Mouse (Mus musculus): ENCODE measurements around the gene Zfp286. TPM values are rescaled to one million over a fixed set of nuclear protein-coding genes. Genes with fewer than 3 reads are reported as not detected.

Gene Zfp286
- polyA plus RNA-seq (2014; fragmentation: Illumina TruSeq; extraction: RNeasy Lipid Tissue Mini Kit (QIAGEN cat#74804); ENCODE audit: insufficient read depth, low read depth, low replicate concordance) = 1.1 TPM

GRCm38 (mm10) chr11:62788935-62789616 is at the start of gene Zfp286:
Gene Zfp286 (minus strand): TSS chr11:62789462.

GRCm38 (mm10) chr11:62820059-62820541 is 30.8 kb upstream of the Zfp286 start, which contains the start of gene Trim16:
Gene Trim16 (plus strand): TSS chr11:62820231.

GRCm38 (mm10) chr11:62752780-62753179 is 36.5 kb downstream of the Zfp286 start, which contains the start of gene Gm10428:
Gene Gm10428 (plus strand): TSS chr11:62753100.

GRCm38 (mm10) chr11:62731311-62732021 is 57.8 kb downstream of the Zfp286 start, which contains the start of gene Zfp287:
Gene Zfp287 (minus strand): TSS chr11:62731905.

Other genes starting within 250 kb of the Zfp286 start
- gene Ubb, start 238.3 kb downstream of the Zfp286 start, polyA plus RNA-seq (2014; fragmentation: Illumina TruSeq; extraction: RNeasy Lipid Tissue Mini Kit (QIAGEN cat#74804); ENCODE audit: insufficient read depth, low read depth, low replicate concordance) = 1,444 TPM
- gene Trpv2, start 215.0 kb downstream of the Zfp286 start, polyA plus RNA-seq (2014; fragmentation: Illumina TruSeq; extraction: RNeasy Lipid Tissue Mini Kit (QIAGEN cat#74804); ENCODE audit: insufficient read depth, low read depth, low replicate concordance) = 11.0 TPM
- gene Lrrc75a, start 140.9 kb downstream of the Zfp286 start, polyA plus RNA-seq (2014; fragmentation: Illumina TruSeq; extraction: RNeasy Lipid Tissue Mini Kit (QIAGEN cat#74804); ENCODE audit: insufficient read depth, low read depth, low replicate concordance) = 9.8 TPM
- gene Mmgt2, start 140.8 kb downstream of the Zfp286 start, polyA plus RNA-seq (2014; fragmentation: Illumina TruSeq; extraction: RNeasy Lipid Tissue Mini Kit (QIAGEN cat#74804); ENCODE audit: insufficient read depth, low read depth, low replicate concordance) = 14.8 TPM
- 2.5 TPM for gene Zfp287, start 57.6 kb downstream of the Zfp286 start, polyA plus RNA-seq (2014; fragmentation: Illumina TruSeq; extraction: RNeasy Lipid Tissue Mini Kit (QIAGEN cat#74804); ENCODE audit: insufficient read depth, low read depth, low replicate concordance)
- not detected for gene Gm10428, start 36.4 kb downstream of the Zfp286 start, polyA plus RNA-seq (2014; fragmentation: Illumina TruSeq; extraction: RNeasy Lipid Tissue Mini Kit (QIAGEN cat#74804); ENCODE audit: insufficient read depth, low read depth, low replicate concordance)
- gene Trim16, start 30.8 kb upstream of the Zfp286 start, polyA plus RNA-seq (2014; fragmentation: Illumina TruSeq; extraction: RNeasy Lipid Tissue Mini Kit (QIAGEN cat#74804); ENCODE audit: insufficient read depth, low read depth, low replicate concordance) = 25.8 TPM
- 0.24 TPM for gene Fbxw10, start 57.6 kb upstream of the Zfp286 start, polyA plus RNA-seq (2014; fragmentation: Illumina TruSeq; extraction: RNeasy Lipid Tissue Mini Kit (QIAGEN cat#74804); ENCODE audit: insufficient read depth, low read depth, low replicate concordance)
- gene Tvp23b, start 90.0 kb upstream of the Zfp286 start, polyA plus RNA-seq (2014; fragmentation: Illumina TruSeq; extraction: RNeasy Lipid Tissue Mini Kit (QIAGEN cat#74804); ENCODE audit: insufficient read depth, low read depth, low replicate concordance) = 45.2 TPM
- not detected for gene Cdrt4, start 161.7 kb upstream of the Zfp286 start, polyA plus RNA-seq (2014; fragmentation: Illumina TruSeq; extraction: RNeasy Lipid Tissue Mini Kit (QIAGEN cat#74804); ENCODE audit: insufficient read depth, low read depth, low replicate concordance)

All from lung, adult 10 weeks (tissue).